Mouse (Mus musculus) brain, embryonic 14.5 days (tissue): Measurements from ENCODE around the gene Asb3.
"Not testable (repeated sequence)": the region's sequence is repeated elsewhere in the genome, so short reads cannot be mapped to it uniquely, and the experiment has no call there.

Experiments
- CTCF ChIP-seq: fragments of 200-500 bp; IDR thresholded peaks from 2 replicates; pipeline ENCODE4 v1.5.1; 2012; ENCODE audit warnings: inconsistent platforms, mild to moderate bottlenecking, moderate library complexity, borderline replicate concordance; ENCODE audit not compliant: insufficient read depth, insufficient read length; ENCODE audit errors: extremely low read depth
- POLR2A ChIP-seq: fragments of 200-500 bp; IDR thresholded peaks from 2 replicates; pipeline ENCODE4 v1.6.1; 2012; ENCODE audit warnings: mild to moderate bottlenecking, inconsistent platforms, borderline replicate concordance; ENCODE audit not compliant: poor library complexity, insufficient read depth, insufficient read length, severe bottlenecking; ENCODE audit errors: extremely low read depth

DNA sequence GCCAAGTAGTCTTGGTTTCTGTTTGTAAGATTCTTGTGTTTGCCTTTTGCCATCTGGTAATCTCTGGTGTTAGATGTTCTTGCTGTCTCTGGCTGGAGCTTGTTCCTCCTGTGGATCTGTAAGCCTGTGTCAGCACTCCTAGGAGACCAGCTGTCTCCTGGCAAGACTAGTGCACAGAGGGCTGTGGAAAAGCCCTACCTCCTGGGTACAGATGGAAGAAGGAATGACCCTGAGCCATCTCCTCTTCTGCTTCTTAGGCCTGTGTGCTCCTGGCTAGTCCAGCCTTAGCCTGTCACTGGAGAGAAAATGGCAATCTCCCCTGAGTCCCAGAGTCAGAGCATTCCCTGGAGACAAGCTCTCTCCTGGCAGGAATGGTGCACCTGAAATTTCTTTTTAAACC, 214.3 kb downstream of the Asb3 start:
- not testable (repeated sequence) for TF ChIP-seq POLR2A, CTCF
